Mouse (Mus musculus) megakaryocyte, embryonic 14.5 days (primary cell): Measurements from ENCODE around the gene 7530416G11Rik.

Experiments used
- FLI1 ChIP-seq: IDR thresholded peaks from 2 replicates; pipeline ENCODE4 v1.6.1; 2012; ENCODE audit warnings: low read length, inconsistent platforms, mixed read lengths
- GATA1 ChIP-seq: IDR thresholded peaks from 3 replicates; pipeline ENCODE4 v1.6.1; 2012; ENCODE audit warnings: mixed read lengths, low read length, inconsistent platforms, borderline replicate concordance

GRCm38 (mm10) chr15:85523173-85523991 is 20.4 kb upstream of the 7530416G11Rik start:
- TF ChIP-seq GATA1 (no peak), FLI1 (no peak)
